Mouse (Mus musculus) hindbrain, embryonic 12.5 days (tissue): ENCODE results near the gene Gm49384. TPM values are rescaled to one million over a fixed set of nuclear protein-coding genes. Genes with fewer than 3 reads are reported as not detected.

Source experiments
- ATAC-seq: fragments of 200-750 bp; cut with Nextera tagmentation; 2 replicates; pipeline ENCODE4 v1.8.0; 2017; ENCODE audit warnings: moderate TSS enrichment; ENCODE audit not compliant: low FRiP score
- H3K27ac ChIP-seq: fragments of 300-500 bp; sonication (generic); 2 replicates; pipeline ENCODE4 v1.5.1; 2016; ENCODE audit warnings: mild to moderate bottlenecking
- H3K27me3 ChIP-seq: fragments of 300-500 bp; sonication (generic); 2 replicates; pipeline ENCODE4 v1.6.1; 2016; ENCODE audit warnings: mild to moderate bottlenecking
- H3K36me3 ChIP-seq: fragments of 300-500 bp; sonication (generic); 2 replicates; pipeline ENCODE4 v1.6.1; 2016; ENCODE audit warnings: mild to moderate bottlenecking
- H3K4me1 ChIP-seq: fragments of 300-500 bp; sonication (generic); 2 replicates; pipeline ENCODE4 v1.6.1; 2016
- H3K4me2 ChIP-seq: fragments of 300-500 bp; sonication (generic); replicated peaks from 2 replicates; pipeline ENCODE4 v1.6.1; 2016; ENCODE audit warnings: mild to moderate bottlenecking
- H3K4me3 ChIP-seq: fragments of 300-500 bp; sonication (generic); 2 replicates; pipeline ENCODE4 v1.5.1; 2016; ENCODE audit warnings: mild to moderate bottlenecking
- H3K9ac ChIP-seq: fragments of 300-500 bp; sonication (generic); 2 replicates; pipeline ENCODE4 v1.6.1; 2016; ENCODE audit warnings: mild to moderate bottlenecking, moderate library complexity
- H3K9me3 ChIP-seq: fragments of 300-500 bp; sonication (generic); replicated peaks from 2 replicates; pipeline ENCODE4 v1.6.1; 2016; ENCODE audit warnings: mild to moderate bottlenecking
- WGBS: fragments of 180-500 bp; shearing (Covaris S2); methylation state at CpG from one replicate; pipeline ENCODE4 v1.1.7; 2016; 5-methylcytosine and 5-hydroxymethylcytosine counted together
- polyA plus RNA-seq: library from polyadenylated mRNA; unstranded; fragments of >200 nt; fragmentation: Nextera tagmentation; extraction: Ambion mirVana; gene quantifications from 2 replicates; pipeline ENCODE4 v1.2.1, GENCODE M21; 2016

Gm49384 gene
- polyA plus RNA-seq: 20.0 and 21.0 TPM in 2 replicates

GRCm38 (mm10) chr12:69204052-69204833, at the start of gene Gm49384:
TSS of gene Gm49384 (minus strand) at chr12:69204267.
- ATAC-seq: no peak
- peaks cover 26% of the 10 kb centered on the region for H3K36me3 ChIP-seq
- no peak within 1 kb of the TSS for H3K9ac ChIP-seq
- no peaks in the 10 kb centered on the region for H3K4me1 ChIP-seq
- H3K27me3 ChIP-seq: no peaks in the 10 kb centered on the region
- no peak within 1 kb of the TSS for H3K27ac ChIP-seq
- H3K4me3 ChIP-seq: no peak within 1 kb of the TSS
- WGBS: 67% methylated on average over 16 of the region's 16 CpGs
- no peak within 1 kb of the TSS for H3K4me2 ChIP-seq
- H3K9me3 ChIP-seq: no peaks in the 10 kb centered on the region

DNA sequence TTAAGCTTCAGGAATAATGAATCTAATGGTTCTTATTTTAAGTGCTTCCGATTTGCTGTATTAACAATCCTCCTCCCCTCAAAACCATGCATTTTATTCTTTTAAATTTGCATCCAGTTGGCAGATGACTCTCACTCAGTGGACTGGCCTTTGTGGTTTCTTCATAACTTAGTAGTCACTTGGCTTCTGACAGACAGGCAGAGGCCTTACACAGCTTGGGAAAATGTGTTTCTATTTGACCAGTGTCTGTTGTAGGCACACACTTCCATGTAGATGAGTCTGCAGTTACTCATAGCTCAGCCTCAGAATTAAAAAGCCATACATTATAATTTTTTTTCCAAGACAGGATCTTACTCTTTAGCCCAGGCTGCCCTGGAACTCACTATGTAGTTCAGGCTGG, 49.7 kb upstream of the Gm49384 start:
- no peak for ATAC-seq
- Histone ChIP-seq H3K27ac (no peak overlapping the region), H3K9ac (no peak overlapping the region), H3K4me3 (no peak overlapping the region), H3K27me3 (no peaks in the 10 kb centered on the region), H3K9me3 (no peaks in the 10 kb centered on the region), H3K4me2 (no peak overlapping the region), H3K4me1 (no peaks in the 10 kb centered on the region), H3K36me3 (no peaks in the 10 kb centered on the region)
- 88% methylated on average over 1 of the region's 1 CpGs for WGBS

DNA sequence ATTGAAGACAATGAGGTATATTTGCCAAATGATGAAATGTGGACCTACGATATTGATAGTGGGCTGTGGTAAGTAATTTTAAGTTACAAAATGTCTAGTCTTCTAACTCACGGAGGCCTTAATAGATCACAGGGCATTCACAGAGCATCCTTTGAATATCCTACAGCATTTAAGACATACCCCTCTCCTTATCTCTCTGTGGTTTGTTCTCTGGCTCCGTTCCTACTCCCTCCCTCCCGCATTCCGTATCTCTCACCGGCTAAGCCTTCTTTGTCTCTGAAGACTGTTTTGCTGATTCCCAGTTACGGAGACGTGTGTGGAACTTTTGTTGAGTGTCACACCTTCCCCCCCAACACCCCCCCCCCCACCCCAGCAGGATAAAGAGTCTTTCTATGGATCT, 46.7 kb upstream of the Gm49384 start:
- Histone ChIP-seq H3K9me3 (no peaks in the 10 kb centered on the region), H3K36me3 (no peaks in the 10 kb centered on the region), H3K4me3 (no peak overlapping the region), H3K27ac (no peak overlapping the region), H3K9ac (no peak overlapping the region), H3K4me1 (no peaks in the 10 kb centered on the region), H3K27me3 (no peaks in the 10 kb centered on the region), H3K4me2 (no peak overlapping the region)
- 81% methylated on average over 8 of the region's 8 CpGs for WGBS
- ATAC-seq: no peak

- Histone ChIP-seq H3K4me3 (no peak overlapping the region), H3K9ac (no peak overlapping the region), H3K9me3 (no peaks in the 10 kb centered on the region), H3K4me2 (no peak overlapping the region), H3K27me3 (no peaks in the 10 kb centered on the region), H3K27ac (no peak overlapping the region), H3K36me3 (no peaks in the 10 kb centered on the region), H3K4me1 (no peaks in the 10 kb centered on the region)
- no peak for ATAC-seq
- 90% methylated on average over 4 of the region's 4 CpGs for WGBS
Observed at GRCm38 (mm10) chr12:69249766-69250165, 45.7 kb upstream of the Gm49384 start.

GRCm38 (mm10) chr12:69241771-69242431, 37.8 kb upstream of the Gm49384 start:
- Histone ChIP-seq H3K36me3 (no peaks in the 10 kb centered on the region), H3K4me2 (peak overlapping the region; percentile 63)
- WGBS: under 1% methylated on average over 64 of the region's 64 CpGs

DNA sequence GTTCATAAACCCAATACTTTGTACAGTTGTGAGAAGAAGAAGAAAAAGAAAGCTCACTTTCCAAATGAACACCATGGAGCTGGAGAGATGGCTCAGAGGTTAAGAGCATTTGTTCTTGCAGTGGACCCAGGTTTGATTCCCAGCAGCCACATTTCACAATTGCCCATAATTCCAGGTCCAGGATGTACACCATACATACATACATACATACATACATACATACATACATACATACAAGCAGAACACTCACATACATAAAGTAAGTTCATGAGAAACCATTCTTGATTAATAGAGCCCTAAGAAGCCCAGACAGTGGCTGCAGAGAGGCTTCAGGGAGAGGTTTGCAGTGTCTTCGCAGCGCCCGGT, 37.3 kb upstream of the Gm49384 start:
- H3K4me2 ChIP-seq: peak overlapping the region; percentile 63
- H3K9me3 ChIP-seq: no peaks in the 10 kb centered on the region
- peak overlapping the region; percentile 90 for H3K9ac ChIP-seq
- no peak for ATAC-seq
- peak overlapping the region; percentile 84 for H3K27ac ChIP-seq
- no peaks in the 10 kb centered on the region for H3K36me3 ChIP-seq
- WGBS: 0% methylated on average over 3 of the region's 3 CpGs
- H3K27me3 ChIP-seq: no peaks in the 10 kb centered on the region
- H3K4me3 ChIP-seq: peak overlapping the region; percentile 71
- H3K4me1 ChIP-seq: 0 out of 2 replicates have a peak, but pooled peaks cover 7% of the 10 kb centered on the region

More at GRCm38 (mm10) chr12:69241771-69242431, 37.8 kb upstream of the Gm49384 start:
- no peaks in the 10 kb centered on the region for H3K9me3 ChIP-seq
- H3K4me1 ChIP-seq: 0 out of 2 replicates have a peak, but pooled peaks cover 7% of the 10 kb centered on the region
- H3K4me3 ChIP-seq: peak overlapping the region; percentile 71
- H3K9ac ChIP-seq: peak overlapping the region; percentile 90
- H3K27ac ChIP-seq: peak overlapping the region; percentile 84
- ATAC-seq: peak; percentile 94
- H3K27me3 ChIP-seq: no peaks in the 10 kb centered on the region

DNA sequence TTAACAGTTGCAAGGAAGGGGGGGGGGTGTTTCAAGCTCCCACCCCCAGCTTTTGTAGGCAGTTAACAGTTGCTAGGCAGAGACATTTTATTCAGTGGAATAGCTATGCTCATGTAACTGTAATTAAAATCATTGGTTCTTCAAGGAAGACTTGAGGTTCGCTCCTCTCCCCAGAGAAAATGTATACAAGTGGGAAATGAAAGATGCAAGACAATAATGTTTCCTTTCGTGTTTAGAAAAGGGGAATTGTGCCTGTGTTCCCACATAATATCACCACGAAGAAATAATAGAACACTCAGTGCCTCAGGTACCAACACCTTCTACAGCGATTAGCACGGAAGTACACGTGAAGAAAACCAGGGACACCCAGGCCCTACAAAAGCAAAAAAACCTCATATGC, 36.8 kb upstream of the Gm49384 start, which contains the start of gene Klhdc1:
Gene Klhdc1 (plus strand): TSS at position 301 of the 400 bp plus-strand sequence.
- H3K27me3 ChIP-seq: no peaks in the 10 kb centered on the region
- H3K9me3 ChIP-seq: no peaks in the 10 kb centered on the region
- peak within 1 kb of the TSS; percentile 84 for H3K27ac ChIP-seq
- 0 out of 2 replicates have a peak, but pooled peaks cover 7% of the 10 kb centered on the region for H3K4me1 ChIP-seq
- 72% methylated on average over 6 of the region's 6 CpGs for WGBS
- peak within 1 kb of the TSS; percentile 90 for H3K9ac ChIP-seq
- ATAC-seq: no peak
- no peaks in the 10 kb centered on the region for H3K36me3 ChIP-seq
- peak within 1 kb of the TSS; percentile 63 for H3K4me2 ChIP-seq
- H3K4me3 ChIP-seq: peak within 1 kb of the TSS; percentile 71

- no peak overlapping the region for H3K9ac ChIP-seq
- H3K4me3 ChIP-seq: no peak overlapping the region
- no peak overlapping the region for H3K27ac ChIP-seq
- no peak for ATAC-seq
- H3K27me3 ChIP-seq: no peaks in the 10 kb centered on the region
- H3K4me1 ChIP-seq: 0 out of 2 replicates have a peak, but pooled peaks cover 7% of the 10 kb centered on the region
- H3K36me3 ChIP-seq: no peaks in the 10 kb centered on the region
- WGBS: 47% methylated on average over 3 of the region's 3 CpGs
- no peaks in the 10 kb centered on the region for H3K9me3 ChIP-seq
- no peak overlapping the region for H3K4me2 ChIP-seq
Observed at GRCm38 (mm10) chr12:69238284-69238683, 34.2 kb upstream of the Gm49384 start.

- WGBS: 95% methylated on average over 6 of the region's 6 CpGs
Observed at GRCm38 (mm10) chr12:69235782-69236181, 31.7 kb upstream of the Gm49384 start.

GRCm38 (mm10) chr12:69229251-69229650, 25.2 kb upstream of the Gm49384 start:
- Histone ChIP-seq H3K4me1 (no peaks in the 10 kb centered on the region; the same call in 1 of the 2 replicates), H3K9me3 (no peaks in the 10 kb centered on the region), H3K9ac (no peak overlapping the region), H3K27ac (no peak overlapping the region), H3K4me3 (no peak overlapping the region), H3K4me2 (no peak overlapping the region), H3K27me3 (no peaks in the 10 kb centered on the region), H3K36me3 (no peaks in the 10 kb centered on the region)
- ATAC-seq: no peak
- 68% methylated on average over 2 of the region's 2 CpGs for WGBS

More at GRCm38 (mm10) chr12:69235782-69236181, 31.7 kb upstream of the Gm49384 start:
- no peak overlapping the region for H3K27ac ChIP-seq
- no peak overlapping the region for H3K4me2 ChIP-seq
- H3K27me3 ChIP-seq: no peaks in the 10 kb centered on the region
- H3K36me3 ChIP-seq: no peaks in the 10 kb centered on the region
- no peak overlapping the region for H3K4me3 ChIP-seq
- H3K9me3 ChIP-seq: no peaks in the 10 kb centered on the region
- no peak for ATAC-seq
- no peak overlapping the region for H3K9ac ChIP-seq
- H3K4me1 ChIP-seq: 0 out of 2 replicates have a peak, but pooled peaks cover 2% of the 10 kb centered on the region

DNA sequence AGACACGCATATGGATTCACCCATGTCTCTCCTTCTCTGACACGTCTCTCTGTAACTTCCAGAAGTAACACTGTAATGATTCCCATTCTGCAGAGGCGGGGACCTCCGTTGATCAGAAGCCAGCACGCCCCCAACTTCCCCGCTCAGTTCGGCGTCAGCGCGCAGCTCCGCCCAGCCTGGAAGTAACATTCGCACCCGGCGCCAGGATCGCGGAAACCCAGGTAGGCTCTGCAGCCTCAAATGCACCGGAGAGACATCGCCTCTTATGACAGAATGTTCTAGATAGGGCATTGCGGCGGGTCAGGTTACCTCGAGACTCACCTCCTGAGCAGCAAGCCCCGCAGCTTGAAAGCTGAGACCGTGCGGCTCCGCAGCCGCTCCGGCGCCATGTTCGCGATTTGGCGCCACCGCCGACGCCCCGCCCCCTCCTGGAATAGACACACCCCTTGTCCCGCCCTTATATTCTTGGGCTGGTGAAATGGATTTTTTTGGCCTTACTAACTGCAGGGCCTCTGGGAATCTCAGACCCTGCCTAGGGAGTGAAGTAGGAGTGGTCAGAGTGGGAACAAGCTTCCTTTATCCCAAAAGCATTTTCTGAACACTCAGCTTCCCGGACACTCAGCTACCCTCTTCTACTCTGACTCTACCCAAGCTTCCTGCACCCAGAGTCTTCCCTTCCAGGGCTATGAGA, 23.9 kb upstream of the Gm49384 start, which contains the start of gene Pole2:
Gene Pole2 (minus strand): TSS at position 420 of the 691 bp plus-strand sequence.
- Histone ChIP-seq H3K4me2 (peak within 1 kb of the TSS; percentile 59), H3K4me3 (peak within 1 kb of the TSS; percentile 69), H3K9me3 (no peaks in the 10 kb centered on the region), H3K36me3 (no peaks in the 10 kb centered on the region), H3K27ac (peak within 1 kb of the TSS; percentile 78), H3K4me1 (no peaks in the 10 kb centered on the region; the same call in 1 of the 2 replicates), H3K27me3 (no peaks in the 10 kb centered on the region), H3K9ac (peak within 1 kb of the TSS; percentile 56)
- WGBS: 1% methylated on average over 37 of the region's 37 CpGs
- peak; percentile 94 for ATAC-seq
